Mouse (Mus musculus) kidney, postnatal 14 days (tissue): ENCODE results near the gene Gtpbp3.
A peak's percentile ranks its signal among the peaks of the same experiment; 100 is the strongest.

Experiments
- DNase-seq: peaks from one replicate; pipeline ENCODE4 v3.0.0; 2022; ENCODE audit warnings: mixed read lengths

Gtpbp3 gene

GRCm38 (mm10) chr8:71470146-71470912 is 17.6 kb upstream of the Gtpbp3 start:
- no peak for DNase-seq

DNA sequence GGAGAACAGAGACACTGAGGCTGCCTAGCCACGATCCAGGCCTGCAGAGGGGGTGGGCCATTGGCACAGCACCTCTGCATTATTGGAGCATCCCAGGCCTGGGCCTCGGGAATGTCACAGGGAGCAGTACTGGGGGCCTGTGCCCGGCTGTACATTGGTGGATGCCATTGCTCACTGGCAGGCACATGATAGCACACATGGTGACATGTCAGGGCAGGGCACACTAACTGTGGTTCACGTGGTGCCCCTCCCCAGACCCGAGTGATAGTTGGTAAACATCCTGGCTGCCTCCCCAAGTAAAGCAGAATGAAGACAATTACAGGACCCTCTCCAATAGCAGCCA is 17.0 kb upstream of the Gtpbp3 start:
- no peak for DNase-seq

GRCm38 (mm10) chr8:71471861-71472260 is 16.0 kb upstream of the Gtpbp3 start:
- no peak for DNase-seq

DNA sequence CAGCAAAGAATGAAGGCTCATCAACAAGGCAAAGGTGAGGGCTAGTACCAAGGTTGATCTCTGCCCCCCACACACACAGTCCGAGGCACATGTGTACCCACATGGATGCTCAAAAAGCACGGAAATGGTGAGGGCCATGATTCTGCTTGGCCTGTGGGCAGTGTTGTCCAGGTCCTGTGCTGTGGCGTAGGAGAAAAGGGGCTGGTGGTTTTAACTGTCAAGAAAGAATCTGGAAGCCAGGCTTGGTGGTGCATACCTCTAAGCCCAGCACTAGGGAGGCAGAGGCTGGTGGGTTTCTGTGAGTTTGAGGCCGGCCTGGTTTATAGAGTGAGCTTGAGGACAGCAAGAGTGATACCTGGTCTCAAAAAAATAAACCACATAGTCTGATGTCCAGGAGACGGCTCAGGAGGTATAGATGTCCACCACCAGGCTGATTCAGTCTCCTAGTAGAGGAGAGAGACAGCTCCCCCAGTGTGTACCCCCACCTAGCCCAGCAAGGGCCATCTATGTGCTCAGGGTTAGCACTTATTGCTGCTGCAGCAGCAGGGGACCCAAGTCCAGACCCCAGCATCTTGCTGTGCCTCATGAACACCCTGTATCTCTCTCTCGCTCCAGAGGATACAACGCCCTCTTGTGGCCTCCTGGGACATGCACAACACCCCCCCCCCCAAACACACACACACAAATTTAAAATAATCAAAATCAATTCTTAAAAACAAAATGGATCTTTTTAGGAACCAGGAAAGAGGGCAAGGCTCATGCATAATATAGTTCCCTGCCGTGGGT is 15.1 kb upstream of the Gtpbp3 start:
- no peak for DNase-seq

DNA sequence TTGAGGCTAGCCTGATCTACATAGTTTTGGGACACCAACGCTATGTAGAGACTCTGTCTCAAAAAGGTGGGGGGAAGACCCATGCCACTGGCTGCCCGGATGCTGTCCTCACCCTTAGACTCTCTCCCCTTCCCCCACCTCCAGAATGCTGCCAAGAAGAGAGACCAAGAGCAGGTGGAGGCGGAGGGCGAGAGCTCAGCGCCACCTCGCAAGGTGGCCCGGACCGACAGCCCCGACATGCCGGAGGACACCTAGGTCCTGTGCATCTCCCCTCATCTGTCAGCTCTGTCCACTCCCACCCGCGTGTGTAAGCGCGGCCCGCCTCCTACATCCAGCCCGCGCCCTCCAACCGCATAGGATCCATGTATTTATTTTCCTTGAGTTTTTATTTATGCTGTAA is 13.6 kb upstream of the Gtpbp3 start:
- no peak for DNase-seq

- no peak for DNase-seq
Measured at GRCm38 (mm10) chr8:71474785-71475701, 12.9 kb upstream of the Gtpbp3 start.

- DNase-seq: no peak
Measured at GRCm38 (mm10) chr8:71475702-71476075, 12.2 kb upstream of the Gtpbp3 start.

- peak; percentile 90 for DNase-seq
Measured at GRCm38 (mm10) chr8:71476099-71476940, 11.6 kb upstream of the Gtpbp3 start.

- no peak for DNase-seq
Measured at GRCm38 (mm10) chr8:71477196-71477845, 10.6 kb upstream of the Gtpbp3 start.

GRCm38 (mm10) chr8:71478943-71479342 is 9.0 kb upstream of the Gtpbp3 start:
- no peak for DNase-seq

- peak; percentile 73 for DNase-seq
Measured at GRCm38 (mm10) chr8:71483932-71484331, 4.0 kb upstream of the Gtpbp3 start.

DNA sequence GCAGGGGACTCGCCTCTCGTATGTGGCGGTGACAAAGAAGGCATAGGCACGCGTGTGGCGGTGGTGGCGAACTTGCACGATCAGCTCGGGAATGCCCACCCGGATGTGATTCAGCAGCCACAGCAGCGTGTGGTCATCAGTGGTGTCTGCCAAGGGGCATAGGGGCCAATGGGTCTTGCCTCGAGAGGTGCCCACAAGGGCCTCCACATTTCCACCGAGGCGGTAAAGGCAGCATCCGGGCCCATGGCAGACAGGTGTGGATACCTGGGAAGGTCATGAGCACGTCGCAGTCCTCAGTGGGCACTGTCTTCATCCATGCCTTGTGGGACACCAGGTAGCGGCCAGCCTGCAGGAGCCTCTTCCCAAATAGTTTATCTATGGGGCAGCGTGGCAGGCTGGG is 3.2 kb upstream of the Gtpbp3 start:
- no peak for DNase-seq

DNA sequence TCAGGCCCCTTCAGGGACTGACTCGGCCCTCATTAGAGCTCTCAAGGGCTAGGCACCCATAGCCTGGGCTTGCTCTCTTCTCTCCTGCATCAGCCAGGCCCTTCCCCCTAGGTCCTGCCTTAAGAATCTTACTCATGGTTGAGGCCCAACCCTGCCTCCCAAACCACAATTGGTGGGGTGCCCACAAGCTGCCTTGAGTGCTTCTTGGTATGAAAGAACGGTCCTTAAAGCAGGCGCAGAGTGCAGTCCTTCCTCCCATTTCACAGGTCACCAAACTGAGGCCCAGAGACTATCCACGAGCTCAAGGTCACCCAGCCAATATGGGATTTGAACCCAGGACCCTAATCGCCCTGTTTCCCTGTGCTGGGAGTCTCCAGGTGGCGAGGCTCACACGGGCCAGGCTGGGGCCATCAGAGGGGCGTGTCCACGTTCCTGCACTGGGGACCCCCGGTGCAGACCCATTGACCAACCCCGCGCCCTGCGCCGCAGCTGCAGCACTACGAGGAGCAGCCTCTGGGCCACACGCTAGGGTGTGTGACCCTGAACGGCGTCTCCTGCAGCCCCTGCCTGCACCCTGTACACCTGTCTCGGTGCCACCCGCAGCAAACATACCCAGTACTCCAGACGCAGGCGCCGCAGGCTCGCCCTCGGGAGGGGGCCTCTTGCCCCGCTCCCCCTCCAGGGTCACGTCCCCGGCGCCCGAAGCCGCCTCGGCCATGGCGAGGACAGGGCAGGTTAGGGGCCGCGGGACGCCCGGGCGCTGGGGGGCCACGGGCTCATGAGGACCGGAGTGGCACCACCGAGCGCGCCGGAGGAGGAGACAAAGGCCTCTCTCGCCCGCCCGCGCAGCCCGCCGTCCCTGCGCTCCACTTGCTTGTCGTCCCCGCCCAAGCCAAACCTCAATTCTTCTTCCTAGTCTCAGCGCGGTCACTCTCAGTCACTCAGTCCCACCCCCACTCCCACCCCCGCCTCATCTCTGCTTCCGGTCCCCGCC is 2.5 kb upstream of the Gtpbp3 start, which contains the start of gene Ano8:
TSS of gene Ano8 (minus strand) at position 822 of the 994 bp plus-strand sequence.
- DNase-seq: peak; percentile 90

GRCm38 (mm10) chr8:71486136-71486529 is 1.8 kb upstream of the Gtpbp3 start:
- DNase-seq: no peak

DNA sequence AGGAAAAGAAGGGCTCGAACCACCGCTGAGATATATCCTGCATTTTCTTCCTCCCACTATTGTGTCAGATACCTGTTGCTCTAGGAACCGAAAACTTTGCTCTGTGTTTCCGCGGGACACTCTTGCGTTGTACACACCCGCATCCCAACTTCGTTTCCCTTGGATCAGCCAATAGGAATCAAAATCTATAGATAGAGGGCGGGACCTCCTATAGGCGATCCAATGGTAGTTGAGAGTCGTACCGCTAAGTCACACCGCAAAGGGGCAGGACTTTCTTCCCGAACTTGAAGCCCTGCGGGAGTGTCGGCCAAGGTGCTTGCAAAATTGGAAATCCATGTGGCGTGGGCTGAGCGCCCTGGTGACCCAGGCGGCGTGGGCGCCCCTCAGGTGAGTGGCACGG is 551 bp downstream of the Gtpbp3 start:
- DNase-seq: peak; percentile 93

DNA sequence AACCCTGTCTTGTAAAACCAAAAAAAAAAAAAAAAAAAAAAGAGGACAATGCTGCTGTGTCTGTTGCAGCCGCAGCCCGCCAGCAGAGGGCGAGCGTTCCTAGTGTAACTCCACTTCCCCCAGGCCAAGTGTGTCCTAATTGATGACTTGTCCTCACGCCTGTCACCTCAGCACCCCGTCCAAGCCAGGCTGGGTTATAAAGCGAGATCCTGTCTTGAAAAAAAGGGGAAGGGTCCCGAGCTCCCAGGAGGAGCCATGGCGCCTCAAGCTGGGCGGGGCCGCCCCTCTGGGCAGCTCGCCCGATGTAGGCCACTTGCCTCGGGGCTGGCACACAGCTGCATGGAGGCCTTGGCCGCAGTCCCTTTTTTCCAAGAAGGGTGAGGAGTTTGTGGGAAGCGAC is 7.1 kb downstream of the Gtpbp3 start:
- peak; percentile 91 for DNase-seq

GRCm38 (mm10) chr8:71495811-71496210 is 7.9 kb downstream of the Gtpbp3 start:
- DNase-seq: peak; percentile 57

- DNase-seq: peak; percentile 96
Measured at GRCm38 (mm10) chr8:71496481-71496880, 8.6 kb downstream of the Gtpbp3 start.

GRCm38 (mm10) chr8:71497077-71497645 is 9.3 kb downstream of the Gtpbp3 start:
- DNase-seq: no peak
